Mouse (Mus musculus): ENCODE measurements around the gene Anapc7. TPM values are rescaled to one million over a fixed set of nuclear protein-coding genes. Genes with fewer than 3 reads are reported as not detected.
A peak's percentile ranks its signal among the peaks of the same experiment; 100 is the strongest.
"Not testable (repeated sequence)": the region's sequence is repeated elsewhere in the genome, so short reads cannot be mapped to it uniquely, and the experiment has no call there.

The Anapc7 gene
- polyA plus RNA-seq, 1 experiment from 2014 or later, result 30.2 TPM

DNA sequence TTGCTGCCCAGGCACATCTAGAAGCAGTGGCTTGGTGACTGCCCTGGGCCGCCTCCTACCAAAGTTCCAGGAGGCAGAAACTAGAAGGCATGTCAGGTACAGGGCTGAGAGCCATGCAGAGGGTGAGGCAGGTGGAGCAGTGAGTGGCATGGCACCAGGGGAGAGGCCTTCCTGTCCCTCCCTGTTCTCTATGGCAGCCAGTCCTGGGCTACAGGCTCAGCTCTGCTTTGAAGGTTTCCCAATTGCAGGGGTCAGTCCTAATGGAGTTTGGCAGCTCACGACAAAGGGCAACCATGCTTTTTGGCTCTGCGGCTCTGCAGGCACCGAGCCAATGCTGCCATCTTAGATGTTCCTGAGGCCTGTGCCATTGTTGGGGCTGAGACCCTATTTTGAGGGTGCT, 32.9 kb downstream of the Anapc7 start:
- no peak for ATAC-seq (replicated peaks; ENCODE audit: insufficient number of reproducible peaks, insufficient read depth, low FRiP score, low read depth)

DNA sequence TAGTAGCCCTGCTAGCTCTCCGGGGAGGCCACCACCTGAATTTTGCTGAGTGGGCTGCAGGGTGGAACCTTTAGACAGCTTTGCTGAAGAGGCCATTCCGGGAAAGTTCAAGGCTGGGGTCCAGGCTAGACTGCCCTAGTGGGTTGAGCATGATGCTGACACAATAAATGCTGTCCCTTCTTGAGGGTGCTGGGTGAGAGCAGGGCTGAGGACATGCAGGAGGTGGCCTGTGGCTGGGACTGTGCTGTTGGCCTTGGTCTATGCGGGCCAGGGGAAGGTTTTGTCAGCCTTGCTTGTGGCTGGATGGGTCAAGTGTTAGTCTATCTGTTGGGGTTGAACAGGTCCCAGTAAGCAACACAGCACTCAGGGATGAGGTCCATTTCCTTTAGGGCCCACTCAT, 33.4 kb downstream of the Anapc7 start:
- no peaks in the 10 kb centered on the region for H3K9me3 ChIP-seq (replicated peaks)
- H3K36me3 ChIP-seq, result peaks cover 78% of the 10 kb centered on the region
- ATAC-seq (replicated peaks; ENCODE audit: insufficient number of reproducible peaks, insufficient read depth, low FRiP score, low read depth), result no peak
- WGBS, result 91% methylated on average over 3 of the region's 3 CpGs
- no peak overlapping the region for H3K4me2 ChIP-seq
- H3K27me3 ChIP-seq, result no peaks in the 10 kb centered on the region
- H3K9ac ChIP-seq, result no peak overlapping the region
- peak overlapping the region; percentile 63 for H3K27ac ChIP-seq
- H3K4me1 ChIP-seq (replicated peaks), result peaks cover 36% of the 10 kb centered on the region
- H3K4me3 ChIP-seq, result no peak overlapping the region

More for the DNA sequence above, 32.9 kb downstream of the Anapc7 start:
- H3K27ac ChIP-seq, result peak overlapping the region; percentile 63
- H3K4me1 ChIP-seq (replicated peaks), result peaks cover 36% of the 10 kb centered on the region
- H3K4me3 ChIP-seq, result no peak overlapping the region
- no peaks in the 10 kb centered on the region for H3K9me3 ChIP-seq (replicated peaks)
- H3K4me2 ChIP-seq, result no peak overlapping the region
- WGBS, result 75% methylated on average over 4 of the region's 4 CpGs
- H3K36me3 ChIP-seq, result peaks cover 73% of the 10 kb centered on the region
- H3K9ac ChIP-seq, result no peak overlapping the region
- H3K27me3 ChIP-seq, result no peaks in the 10 kb centered on the region

DNA sequence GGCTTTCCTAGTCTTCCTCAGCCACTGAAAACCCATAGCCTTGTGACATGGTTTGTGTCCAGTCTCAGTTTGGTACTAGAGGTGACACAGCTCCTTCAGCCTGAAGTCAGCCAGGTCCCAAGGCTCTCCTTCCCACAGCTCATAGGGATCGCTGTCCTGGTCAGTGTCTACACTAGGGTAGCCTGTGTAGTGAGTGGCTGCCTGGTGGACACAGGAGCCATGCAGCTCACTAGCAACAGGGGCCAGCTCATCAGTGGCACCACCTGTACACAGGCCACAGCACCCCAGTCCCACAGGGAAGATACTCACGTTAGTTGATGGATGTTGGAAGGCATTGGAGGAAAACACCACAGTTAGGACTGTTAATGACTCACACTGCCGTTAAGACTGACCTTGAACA, 34.1 kb downstream of the Anapc7 start:
- H3K36me3 ChIP-seq, result peaks cover 85% of the 10 kb centered on the region
- no peak overlapping the region for H3K4me2 ChIP-seq
- no peak overlapping the region for H3K4me3 ChIP-seq
- H3K27me3 ChIP-seq, result no peaks in the 10 kb centered on the region
- no peak for ATAC-seq (replicated peaks; ENCODE audit: insufficient number of reproducible peaks, insufficient read depth, low FRiP score, low read depth)
- H3K9me3 ChIP-seq (replicated peaks), result no peaks in the 10 kb centered on the region
- H3K27ac ChIP-seq, result no peak overlapping the region
- no peak overlapping the region for H3K9ac ChIP-seq
- WGBS, result 80% methylated on average over 3 of the region's 3 CpGs
- peaks cover 36% of the 10 kb centered on the region for H3K4me1 ChIP-seq (replicated peaks)

DNA sequence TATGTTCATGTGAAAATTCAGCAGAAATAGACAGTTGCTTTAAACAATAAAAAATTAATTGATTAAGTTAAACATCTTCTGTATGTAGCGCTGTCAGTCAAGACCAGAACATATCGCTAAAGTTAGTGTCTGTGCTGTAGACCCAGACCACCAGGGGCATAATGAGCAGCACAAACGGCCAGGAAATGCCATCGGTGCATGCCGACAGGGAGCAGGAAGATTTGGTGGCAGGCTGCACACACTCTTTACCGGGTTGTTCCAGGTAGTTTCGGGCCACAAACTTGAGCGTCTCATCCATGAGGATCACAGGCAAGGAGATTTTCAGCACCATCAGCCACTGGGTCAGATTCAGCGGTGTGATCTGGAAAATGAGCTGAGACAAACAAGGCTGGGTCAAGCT, 35.6 kb downstream of the Anapc7 start:
- WGBS, result 75% methylated on average over 9 of the region's 9 CpGs
- 0 out of 2 replicates have a peak overlapping the region, but pooled peaks have one; percentile 9 for H3K27ac ChIP-seq

DNA sequence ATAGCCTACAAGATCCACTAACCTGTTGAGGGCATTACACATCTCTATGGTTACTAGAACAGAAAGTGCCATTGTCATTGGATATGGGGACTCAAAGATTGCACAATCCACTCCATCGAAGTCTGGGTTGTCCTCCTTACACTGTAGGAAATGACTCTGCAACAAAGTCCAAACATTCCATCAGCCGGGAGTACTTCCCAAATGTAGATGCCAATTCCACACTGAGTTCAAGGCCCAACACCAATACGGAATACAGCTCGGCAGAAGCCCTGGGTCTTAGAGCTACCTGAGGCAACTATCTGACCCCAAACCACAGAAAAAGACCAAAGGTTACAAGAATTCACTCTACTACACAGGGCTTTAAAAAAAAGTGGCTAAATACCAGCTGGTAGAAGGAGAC, 36.6 kb downstream of the Anapc7 start:
- H3K27me3 ChIP-seq, result no peaks in the 10 kb centered on the region
- no peaks in the 10 kb centered on the region for H3K9me3 ChIP-seq (replicated peaks)
- peaks cover 100% of the 10 kb centered on the region for H3K36me3 ChIP-seq
- no peak overlapping the region for H3K4me2 ChIP-seq
- no peak overlapping the region for H3K9ac ChIP-seq
- ATAC-seq (replicated peaks; ENCODE audit: insufficient number of reproducible peaks, insufficient read depth, low FRiP score, low read depth), result no peak
- peaks cover 21% of the 10 kb centered on the region for H3K4me1 ChIP-seq (replicated peaks)
- H3K4me3 ChIP-seq, result no peak overlapping the region
- 0 out of 2 replicates have a peak overlapping the region, but pooled peaks have one; percentile 9 for H3K27ac ChIP-seq
- 76% methylated on average over 4 of the region's 4 CpGs for WGBS

More for the DNA sequence above, 35.6 kb downstream of the Anapc7 start:
- H3K36me3 ChIP-seq, result peaks cover 100% of the 10 kb centered on the region
- peaks cover 26% of the 10 kb centered on the region for H3K4me1 ChIP-seq (replicated peaks)
- not testable (repeated sequence) for H3K4me3 ChIP-seq; ATAC-seq (replicated peaks; ENCODE audit: insufficient number of reproducible peaks, insufficient read depth, low FRiP score, low read depth); H3K4me2 ChIP-seq; H3K9ac ChIP-seq; H3K9me3 ChIP-seq (replicated peaks); H3K27me3 ChIP-seq

GRCm38 (mm10) chr5:122459335-122459734, 37.8 kb downstream of the Anapc7 start:
- peaks cover 13% of the 10 kb centered on the region for H3K4me1 ChIP-seq (replicated peaks)
- no peak overlapping the region for H3K4me2 ChIP-seq
- 84% methylated on average over 5 of the region's 5 CpGs for WGBS
- no peaks in the 10 kb centered on the region for H3K27me3 ChIP-seq
- H3K9me3 ChIP-seq (replicated peaks), result no peaks in the 10 kb centered on the region
- no peak for ATAC-seq (replicated peaks; ENCODE audit: insufficient number of reproducible peaks, insufficient read depth, low FRiP score, low read depth)
- peaks cover 100% of the 10 kb centered on the region for H3K36me3 ChIP-seq
- H3K27ac ChIP-seq, result no peak overlapping the region
- no peak overlapping the region for H3K4me3 ChIP-seq
- H3K9ac ChIP-seq, result no peak overlapping the region

DNA sequence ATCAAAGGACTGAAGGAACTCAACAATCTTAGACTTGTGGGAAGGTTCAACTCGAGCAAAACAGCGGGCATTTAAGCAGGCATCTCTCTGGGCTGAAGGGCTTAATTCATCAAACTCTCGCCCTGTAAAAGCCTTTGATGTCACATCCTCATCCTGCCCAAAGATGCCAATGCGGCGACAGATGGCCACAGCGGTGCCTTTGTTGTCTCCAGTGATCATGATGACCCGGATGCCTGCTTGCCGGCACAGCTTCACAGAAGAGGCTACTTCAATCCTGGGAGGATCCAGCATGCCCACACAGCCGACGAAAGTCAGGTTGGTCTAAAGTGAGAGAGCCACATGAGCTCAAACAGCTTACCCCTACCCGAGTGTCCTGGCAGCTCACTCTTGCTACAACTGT, 39.2 kb downstream of the Anapc7 start:
- Histone ChIP-seq H3K27ac (no peak overlapping the region), H3K4me1 (replicated peaks) (peaks cover under 1% of the 10 kb centered on the region; the same call in 1 of the 2 replicates), H3K4me2 (no peak overlapping the region), H3K27me3 (no peaks in the 10 kb centered on the region), H3K9me3 (replicated peaks) (no peaks in the 10 kb centered on the region), H3K4me3 (no peak overlapping the region), H3K36me3 (peaks cover 100% of the 10 kb centered on the region), H3K9ac (no peak overlapping the region)
- WGBS, result 79% methylated on average over 11 of the region's 11 CpGs
- no peak for ATAC-seq (replicated peaks; ENCODE audit: insufficient number of reproducible peaks, insufficient read depth, low FRiP score, low read depth)

DNA sequence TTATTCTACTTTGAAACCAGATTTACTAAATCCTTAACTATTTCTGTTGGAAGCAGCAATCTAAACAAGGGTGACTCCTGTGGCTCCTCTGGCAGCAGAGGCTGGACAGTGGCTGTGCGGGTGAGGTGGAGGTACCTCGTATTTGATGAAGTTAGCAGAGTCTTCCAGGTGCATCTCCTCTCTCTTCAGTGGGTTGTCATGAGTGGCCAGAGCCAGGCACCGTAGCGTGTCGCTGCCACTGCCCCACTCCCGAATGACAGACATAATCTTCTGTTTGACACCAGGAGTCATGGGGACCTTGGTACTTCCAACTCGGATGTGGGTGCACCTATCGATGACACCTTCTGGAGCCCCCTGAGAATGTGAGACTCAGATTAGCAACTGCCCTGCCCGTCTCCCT, 39.9 kb downstream of the Anapc7 start:
- Histone ChIP-seq H3K27me3 (no peaks in the 10 kb centered on the region), H3K27ac (no peak overlapping the region), H3K4me3 (no peak overlapping the region), H3K4me1 (replicated peaks) (no peaks in the 10 kb centered on the region), H3K4me2 (no peak overlapping the region), H3K9ac (no peak overlapping the region), H3K36me3 (peaks cover 100% of the 10 kb centered on the region), H3K9me3 (replicated peaks) (no peaks in the 10 kb centered on the region)
- ATAC-seq (replicated peaks; ENCODE audit: insufficient number of reproducible peaks, insufficient read depth, low FRiP score, low read depth), result no peak
- 81% methylated on average over 9 of the region's 9 CpGs for WGBS

DNA sequence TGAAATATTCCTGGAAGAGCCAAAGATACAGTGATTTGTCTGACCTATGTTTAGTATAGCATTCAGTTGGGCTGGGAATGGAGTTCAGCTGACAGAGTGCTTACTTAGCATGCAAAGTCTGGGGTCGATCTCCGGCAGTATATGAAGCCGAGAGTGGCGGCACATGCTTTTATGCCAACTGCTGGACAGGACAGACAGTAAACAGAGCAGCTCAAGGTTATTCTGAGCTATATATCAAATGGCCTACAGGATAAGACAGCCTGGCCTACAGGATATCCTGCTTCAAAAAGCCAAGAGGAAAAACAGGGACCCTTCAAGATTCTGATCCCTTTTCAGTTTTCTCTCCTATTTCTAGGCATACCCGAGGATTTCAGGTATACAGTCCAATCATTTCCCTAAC, 50.2 kb downstream of the Anapc7 start:
- no peak; the same call in 1 of the 2 replicates for ATAC-seq (replicated peaks; ENCODE audit: insufficient number of reproducible peaks, insufficient read depth, low FRiP score, low read depth)
- Histone ChIP-seq H3K9me3 (replicated peaks) (no peaks in the 10 kb centered on the region), H3K27me3 (no peaks in the 10 kb centered on the region), H3K4me3 (no peak overlapping the region), H3K4me1 (replicated peaks) (peaks cover 44% of the 10 kb centered on the region), H3K4me2 (no peak overlapping the region), H3K9ac (no peak overlapping the region), H3K27ac (peak overlapping the region; percentile 61), H3K36me3 (peaks cover 91% of the 10 kb centered on the region)
- 45% methylated on average over 5 of the region's 5 CpGs for WGBS

DNA sequence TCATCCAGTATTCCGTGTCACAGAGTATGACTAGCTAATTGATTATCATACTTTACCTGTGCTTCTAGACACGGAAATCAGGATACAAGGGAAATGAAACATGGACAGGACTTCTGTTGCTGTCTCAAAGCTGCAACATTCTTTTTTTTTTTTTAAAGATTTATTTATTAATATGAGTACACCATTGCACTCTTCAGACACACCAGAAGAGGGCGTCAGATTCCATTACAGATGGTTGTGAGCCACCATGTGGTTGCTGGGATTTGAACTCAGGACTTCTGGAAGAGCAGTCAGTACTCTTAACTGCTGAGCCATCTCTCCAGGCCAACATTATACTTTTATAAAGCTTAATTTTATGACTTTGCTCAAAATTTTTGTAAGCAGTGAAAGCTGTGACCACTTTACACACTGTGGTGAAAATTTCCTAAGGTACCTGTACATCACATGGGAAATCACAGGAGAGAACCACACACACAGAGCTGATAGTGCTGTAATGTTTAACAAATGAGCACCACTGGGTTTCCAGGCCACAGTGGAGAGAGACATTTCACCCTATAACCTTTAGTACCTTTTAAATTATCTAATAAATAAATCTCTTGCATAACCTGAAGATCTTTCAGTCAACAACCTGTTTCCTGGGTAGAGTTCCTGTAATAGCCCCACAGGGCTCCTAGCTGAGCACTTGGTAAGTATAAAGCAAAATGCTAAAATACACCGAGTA, 53.3 kb downstream of the Anapc7 start:
- no peak for ATAC-seq (replicated peaks; ENCODE audit: insufficient number of reproducible peaks, insufficient read depth, low FRiP score, low read depth)
- 76% methylated on average over 4 of the region's 4 CpGs for WGBS
- H3K4me3 ChIP-seq, result no peak overlapping the region
- H3K9ac ChIP-seq, result no peak overlapping the region
- H3K27ac ChIP-seq, result no peak overlapping the region
- no peaks in the 10 kb centered on the region for H3K9me3 ChIP-seq (replicated peaks)
- peaks cover 38% of the 10 kb centered on the region for H3K4me1 ChIP-seq (replicated peaks)
- peaks cover 87% of the 10 kb centered on the region for H3K36me3 ChIP-seq
- no peak overlapping the region for H3K4me2 ChIP-seq
- H3K27me3 ChIP-seq, result no peaks in the 10 kb centered on the region

DNA sequence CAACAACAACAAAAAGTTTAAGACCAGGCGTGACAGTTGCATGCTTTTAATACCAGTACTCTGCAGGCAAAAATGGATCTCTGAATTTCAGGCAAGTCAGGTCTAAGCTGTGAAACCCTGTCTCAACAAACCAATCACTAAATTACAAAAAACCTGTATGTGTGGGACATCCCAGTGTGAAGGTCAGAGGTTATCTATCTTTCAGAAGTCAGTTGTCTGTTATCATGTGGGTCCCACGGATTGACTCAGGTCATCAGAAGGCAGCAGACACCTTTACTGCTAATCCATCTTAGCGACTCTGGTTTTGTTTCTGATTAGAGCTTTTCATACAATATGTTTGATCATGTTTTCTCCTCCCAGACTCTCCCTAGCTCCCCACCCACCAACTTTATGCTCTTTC, 54.6 kb downstream of the Anapc7 start:
- ATAC-seq (replicated peaks; ENCODE audit: insufficient number of reproducible peaks, insufficient read depth, low FRiP score, low read depth), result no peak
- H3K9ac ChIP-seq, result no peak overlapping the region
- H3K4me1 ChIP-seq (replicated peaks), result peaks cover 41% of the 10 kb centered on the region
- no peak overlapping the region for H3K4me2 ChIP-seq
- 45% methylated on average over 3 of the region's 3 CpGs for WGBS
- H3K4me3 ChIP-seq, result no peak overlapping the region
- H3K9me3 ChIP-seq (replicated peaks), result no peaks in the 10 kb centered on the region
- H3K27me3 ChIP-seq, result no peaks in the 10 kb centered on the region
- H3K36me3 ChIP-seq, result peaks cover 84% of the 10 kb centered on the region
- 0 out of 2 replicates have a peak overlapping the region, but pooled peaks have one; percentile 3 for H3K27ac ChIP-seq

DNA sequence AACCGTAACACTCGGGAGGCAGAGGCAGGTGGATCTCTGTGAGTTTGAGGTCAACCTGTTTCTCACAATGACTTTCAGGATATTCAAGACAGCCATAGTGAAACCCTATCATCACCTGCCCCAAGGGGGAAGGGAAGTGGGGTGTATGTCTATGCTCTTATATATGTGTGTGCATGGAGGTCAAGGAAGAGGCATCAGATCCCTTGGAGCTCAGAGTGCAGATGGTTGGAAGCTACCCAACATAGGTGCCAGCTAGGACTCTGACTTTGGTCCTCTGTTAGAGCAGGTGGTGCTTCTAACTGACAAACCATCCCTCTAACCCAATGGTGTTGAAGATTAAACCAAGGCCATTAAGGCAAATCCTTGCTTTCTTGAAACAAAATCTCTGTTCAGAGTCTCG, 56.0 kb downstream of the Anapc7 start:
- Histone ChIP-seq H3K4me1 (replicated peaks) (peaks cover 39% of the 10 kb centered on the region), H3K27me3 (no peaks in the 10 kb centered on the region), H3K4me2 (no peak overlapping the region), H3K9ac (no peak overlapping the region), H3K9me3 (replicated peaks) (no peaks in the 10 kb centered on the region), H3K4me3 (no peak overlapping the region), H3K27ac (no peak overlapping the region), H3K36me3 (peaks cover 83% of the 10 kb centered on the region)
- 85% methylated on average over 3 of the region's 3 CpGs for WGBS
- no peak for ATAC-seq (replicated peaks; ENCODE audit: insufficient number of reproducible peaks, insufficient read depth, low FRiP score, low read depth)

Measured in heart, embryonic 15.5 days (tissue).